17 mouse cellular contexts compared by ENCODE assay signal in genomic region chr4:127349560-127350300, GRCm38 (mm10). TPM values are rescaled to one million over a fixed set of nuclear protein-coding genes. Genes with fewer than 3 reads are reported as not detected.
"Had no signal": no experiment of that assay in that cellular context is flagged by ENCODE, and none has a peak within 500 bp of the region (broad histone marks: within the 10 kb centered on the region; RNA-seq: fewer than 3 reads in every experiment).

No protein-coding gene starts in this region.

- DNase-seq: kidney, adult 8-10 months; kidney, postnatal 25 days; liver; liver, embryonic 13.5 days; liver, postnatal 0 days; lung, postnatal 14 days; right cerebral cortex, adult 18-20 months; right cerebral cortex, postnatal 25 days; thymus, postnatal 14 days had no signal

- ATAC-seq: liver, postnatal 0 days; midbrain, embryonic 16.5 days had no signal

RNA-seq across cellular contexts. Expression of gene Gjb4, which starts 4.2 kb away (rescaled TPM):
- total RNA-seq: layer of hippocampus, postnatal 25 days; left cerebral cortex, adult 8-10 months; left cerebral cortex, postnatal 36 days had no signal
- polyA plus RNA-seq: limb, embryonic 12.5 days; liver, embryonic 13.5 days; liver, postnatal 0 days; macrophage; midbrain, embryonic 12.5 days; neural tube, embryonic 14.5 days had no signal

RNA-seq across cellular contexts. Expression of gene Gjb5, which starts 8.3 kb away (rescaled TPM):
- total RNA-seq: layer of hippocampus, postnatal 25 days; left cerebral cortex, adult 8-10 months; left cerebral cortex, postnatal 36 days had no signal
- polyA plus RNA-seq: macrophage; neural tube, embryonic 14.5 days had no signal

RNA-seq across cellular contexts. Expression of gene Gjb3, which starts 19.1 kb away (rescaled TPM):
- total RNA-seq: left cerebral cortex, adult 8-10 months; left cerebral cortex, postnatal 36 days had no signal
- polyA plus RNA-seq: macrophage had no signal

RNA-seq across cellular contexts. Expression of gene Gja4, which starts 35.9 kb away (rescaled TPM):
- polyA plus RNA-seq: macrophage had no signal
